Mouse (Mus musculus) myocyte (in vitro differentiated cells): ENCODE measurements around the gene Nectin3. TPM values are rescaled to one million over a fixed set of nuclear protein-coding genes. Genes with fewer than 3 reads are reported as not detected.

Experiments
- H3K27me3 ChIP-seq: one replicate; pipeline ENCODE4 v1.6.1; 2011; ENCODE audit not compliant: control insufficient read depth, insufficient read depth, insufficient read length
- H3K36me3 ChIP-seq: one replicate; pipeline ENCODE4 v1.6.1; 2011; ENCODE audit not compliant: control insufficient read depth, insufficient read depth
- H3K4me2 ChIP-seq: one replicate; pipeline ENCODE4 v1.6.1; 2011; ENCODE audit warnings: low read depth, control low read depth
- H3K4me3 ChIP-seq: one replicate; pipeline ENCODE4 v1.5.1; 2011; ENCODE audit warnings: mild to moderate bottlenecking, control low read depth, moderate library complexity
- H3K79me2 ChIP-seq: one replicate; pipeline ENCODE4 v1.6.1; 2011; ENCODE audit not compliant: control insufficient read depth, insufficient read depth
- H3ac ChIP-seq: one replicate; pipeline ENCODE4 v1.6.1; 2011; ENCODE audit not compliant: control insufficient read depth, insufficient read length
- CEBPB ChIP-seq: IDR thresholded peaks from 2 replicates; pipeline ENCODE4 v1.6.1; 2011; ENCODE audit warnings: mild to moderate bottlenecking, moderate library complexity; ENCODE audit not compliant: poor library complexity, insufficient read depth, severe bottlenecking
- E2F4 ChIP-seq: IDR thresholded peaks from one replicate; pipeline ENCODE4 v1.6.1; 2011; ENCODE audit warnings: mild to moderate bottlenecking, control low read depth, moderate library complexity; ENCODE audit not compliant: insufficient read depth
- MAX ChIP-seq: IDR thresholded peaks from one replicate; pipeline ENCODE4 v1.6.1; 2011; ENCODE audit warnings: low read depth, mild to moderate bottlenecking, control low read depth
- MYOD1 ChIP-seq, 3 experiments: IDR thresholded peaks; one replicate each; pipeline ENCODE4 v1.6.1; 2011; ENCODE audit warnings: control low read depth in 2 of 3, low read depth in 2 of 3, mild to moderate bottlenecking in 2 of 3, moderate library complexity in 1 of 3; ENCODE audit not compliant: insufficient read length in 2 of 3, control insufficient read depth in 1 of 3
- MYOG ChIP-seq, 3 experiments: IDR thresholded peaks; one replicate each; pipeline ENCODE4 v1.6.1; 2011; ENCODE audit warnings: control low read depth in 2 of 3, low read depth in 2 of 3, mild to moderate bottlenecking in 2 of 3; ENCODE audit not compliant: insufficient read length in 2 of 3, control insufficient read depth in 1 of 3, insufficient read depth in 1 of 3
- POLR2A ChIP-seq: IDR thresholded peaks from one replicate; pipeline ENCODE4 v1.6.1; 2011; ENCODE audit warnings: low read depth, mild to moderate bottlenecking, control low read depth, moderate library complexity; ENCODE audit not compliant: insufficient read length
- POLR2AphosphoS2 ChIP-seq: IDR thresholded peaks from one replicate; pipeline ENCODE4 v1.6.1; 2011; ENCODE audit warnings: low read depth, control low read depth; ENCODE audit not compliant: insufficient read length
- REST ChIP-seq: IDR thresholded peaks from one replicate; pipeline ENCODE4 v1.6.1; 2011; ENCODE audit warnings: mild to moderate bottlenecking, control low read depth, moderate library complexity; ENCODE audit not compliant: insufficient read depth, insufficient read length
- SRF ChIP-seq: IDR thresholded peaks from one replicate; pipeline ENCODE4 v1.6.1; 2011; ENCODE audit warnings: low read depth; ENCODE audit not compliant: control insufficient read depth, insufficient read length
- TCF12 ChIP-seq: IDR thresholded peaks from one replicate; pipeline ENCODE4 v1.6.1; 2011; ENCODE audit warnings: mild to moderate bottlenecking, control low read depth; ENCODE audit not compliant: poor library complexity, insufficient read depth, severe bottlenecking
- TCF3 ChIP-seq: IDR thresholded peaks from one replicate; pipeline ENCODE4 v1.6.1; 2011; ENCODE audit warnings: low read depth, control low read depth; ENCODE audit not compliant: insufficient read length
- USF1 ChIP-seq: IDR thresholded peaks from one replicate; pipeline ENCODE4 v1.6.1; 2011; ENCODE audit warnings: low read depth, mild to moderate bottlenecking, control low read depth, moderate library complexity
- polyA plus RNA-seq: library from polyadenylated mRNA; unstranded; fragments of >200 nt; fragmentation: generic; extraction: Trizol; gene quantifications from one replicate; pipeline ENCODE4 v1.2.1, GENCODE M21; 2012; ENCODE audit warnings: missing spikeins

Nectin3 gene
- polyA plus RNA-seq, 1 experiment: 8.1 TPM

DNA sequence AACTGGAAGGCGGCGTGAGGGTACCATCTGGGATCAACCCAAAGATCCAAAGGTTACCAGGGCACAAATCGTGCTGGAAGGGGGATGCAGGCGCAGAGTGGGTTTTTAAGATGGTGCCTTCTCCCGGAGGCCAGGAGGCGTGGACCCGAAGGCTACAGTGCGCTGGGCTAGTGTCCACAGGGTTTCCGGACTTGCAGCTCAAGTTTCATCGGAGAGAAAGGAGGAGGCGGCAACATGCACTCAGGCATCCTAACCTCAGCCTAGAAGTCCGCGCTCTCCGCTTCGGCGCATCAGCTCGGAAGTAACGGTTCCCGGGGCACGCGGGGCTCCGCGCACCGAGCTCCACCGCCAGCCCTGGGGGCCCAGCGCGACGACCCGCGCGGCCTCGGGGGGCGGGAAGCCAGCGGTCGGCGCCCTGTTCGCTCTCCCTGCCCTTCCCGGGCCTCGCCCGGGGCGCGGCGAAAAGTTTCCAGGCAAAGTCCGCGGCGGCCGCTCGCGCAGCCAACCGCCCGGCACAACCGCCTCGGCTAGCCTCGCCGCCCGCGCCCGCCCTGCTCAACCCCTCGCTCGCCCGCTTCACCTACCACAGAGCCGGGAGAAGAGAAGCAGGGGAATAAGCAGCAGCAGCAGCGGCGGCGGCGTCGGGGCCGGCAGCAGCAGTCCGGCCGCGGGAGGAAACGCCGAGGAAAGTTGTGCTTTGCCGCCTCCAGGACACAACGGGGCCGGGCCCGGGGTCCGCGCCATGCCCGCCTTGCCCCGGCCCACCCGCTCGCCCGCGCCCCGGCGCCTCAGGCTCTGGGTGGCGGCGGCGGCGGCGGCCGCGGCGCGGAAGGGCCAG lies 2.1 kb downstream of the Nectin3 start:
- peak overlapping the region; percentile 27 for H3ac ChIP-seq
- peak overlapping the region; percentile 65 for H3K4me2 ChIP-seq
- TF ChIP-seq TCF3: no peak
- TF ChIP-seq MYOD1 (IDR thresholded peaks at IDR 0.05; ENCODE audit: control insufficient read depth in 1 of 3, insufficient read length in 2 of 3, low read depth in 2 of 3): no peak
- TF ChIP-seq E2F4: no peak
- TF ChIP-seq REST: no peak
- TF ChIP-seq POLR2AphosphoS2: peak; percentile 46
- TF ChIP-seq MYOG (IDR thresholded peaks at IDR 0.05; ENCODE audit: control insufficient read depth in 1 of 3, insufficient read depth in 1 of 3, insufficient read length in 2 of 3, low read depth in 2 of 3): no peak
- no peak for TF ChIP-seq TCF12
- TF ChIP-seq MAX: no peak
- no peak for TF ChIP-seq SRF
- no peak for TF ChIP-seq CEBPB
- peak; percentile 30 for TF ChIP-seq POLR2A
- H3K4me3 ChIP-seq: peak overlapping the region; percentile 43
- H3K27me3 ChIP-seq: no peaks in the 10 kb centered on the region
- H3K36me3 ChIP-seq: no peaks in the 10 kb centered on the region
- peaks cover 47% of the 10 kb centered on the region for H3K79me2 ChIP-seq

DNA sequence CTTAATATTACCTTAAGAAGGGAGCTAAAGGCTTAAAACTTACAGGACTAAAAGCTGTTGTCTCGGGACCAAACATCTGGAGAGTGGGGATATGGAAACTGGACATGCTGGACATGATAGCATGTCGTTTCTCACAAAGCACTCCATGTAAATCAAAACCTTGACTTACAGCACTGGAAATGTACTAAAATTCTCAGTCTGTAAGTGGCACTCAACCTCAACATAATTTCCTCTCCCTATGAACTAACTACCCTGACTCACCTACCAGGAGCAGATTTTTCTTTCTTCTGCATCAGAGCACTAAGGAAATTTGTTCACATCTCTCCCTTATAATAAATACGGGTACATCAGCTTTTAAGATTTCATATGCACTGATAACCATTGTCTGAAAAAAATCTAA lies 3.1 kb downstream of the Nectin3 start:
- TF ChIP-seq MYOG (IDR thresholded peaks at IDR 0.05; ENCODE audit: control insufficient read depth in 1 of 3, insufficient read depth in 1 of 3, insufficient read length in 2 of 3, low read depth in 2 of 3): no peak
- TF ChIP-seq SRF: no peak
- TF ChIP-seq REST: no peak
- no peak for TF ChIP-seq MYOD1 (IDR thresholded peaks at IDR 0.05; ENCODE audit: control insufficient read depth in 1 of 3, insufficient read length in 2 of 3, low read depth in 2 of 3)
- TF ChIP-seq TCF3: no peak
- TF ChIP-seq USF1: no peak
- no peak for TF ChIP-seq POLR2A
- no peak for TF ChIP-seq CEBPB
- no peak for TF ChIP-seq TCF12
- TF ChIP-seq MAX: no peak
- TF ChIP-seq POLR2AphosphoS2: no peak
- TF ChIP-seq E2F4: no peak
- Histone ChIP-seq H3K27me3 (no peaks in the 10 kb centered on the region), H3K4me3 (peak overlapping the region; percentile 43), H3K4me2 (peak overlapping the region; percentile 65), H3K36me3 (no peaks in the 10 kb centered on the region), H3K79me2 (peaks cover 57% of the 10 kb centered on the region), H3ac (no peak overlapping the region)

DNA sequence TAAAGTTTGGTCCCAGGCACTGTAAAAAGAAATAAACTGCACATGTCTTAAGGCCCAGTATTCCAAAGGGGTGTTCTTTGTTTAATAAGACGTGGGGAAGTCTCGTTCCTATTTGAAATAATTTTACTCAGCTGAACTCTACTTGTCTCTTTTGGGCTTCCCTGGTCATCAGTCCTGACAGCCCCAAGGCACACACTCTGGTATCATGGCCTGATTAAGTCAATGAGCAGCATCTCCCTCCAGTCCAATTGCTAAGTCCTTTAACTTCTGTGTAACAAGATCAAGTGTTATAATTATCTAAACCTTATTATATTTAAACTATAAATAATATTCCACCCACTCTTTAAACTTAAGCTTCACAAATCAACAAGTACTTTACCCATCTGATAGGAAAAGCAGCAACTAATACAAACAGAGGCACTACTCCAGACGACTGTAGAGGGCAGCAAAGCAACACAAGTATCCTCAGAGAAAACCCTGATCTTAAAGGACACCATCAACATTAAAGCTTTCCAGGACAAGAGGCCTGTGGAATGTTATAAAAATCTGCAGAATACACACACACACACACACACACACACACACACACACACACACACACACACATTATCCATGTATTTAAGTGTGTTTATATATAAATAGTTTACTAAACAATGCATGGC lies 10.8 kb downstream of the Nectin3 start:
- no peak for TF ChIP-seq USF1
- TF ChIP-seq MYOD1 (IDR thresholded peaks at IDR 0.05; ENCODE audit: control insufficient read depth in 1 of 3, insufficient read length in 2 of 3, low read depth in 2 of 3): no peak
- TF ChIP-seq TCF3: no peak
- no peak for TF ChIP-seq CEBPB
- TF ChIP-seq MAX: no peak
- no peak for TF ChIP-seq TCF12
- no peak for TF ChIP-seq REST
- TF ChIP-seq E2F4: no peak
- TF ChIP-seq MYOG (IDR thresholded peaks at IDR 0.05; ENCODE audit: control insufficient read depth in 1 of 3, insufficient read depth in 1 of 3, insufficient read length in 2 of 3, low read depth in 2 of 3): no peak
- TF ChIP-seq POLR2AphosphoS2: no peak
- no peak for TF ChIP-seq POLR2A
- no peak for TF ChIP-seq SRF
- H3K27me3 ChIP-seq: no peaks in the 10 kb centered on the region
- H3K4me2 ChIP-seq: no peak overlapping the region
- H3ac ChIP-seq: no peak overlapping the region
- H3K79me2 ChIP-seq: peaks cover 89% of the 10 kb centered on the region
- no peaks in the 10 kb centered on the region for H3K36me3 ChIP-seq
- H3K4me3 ChIP-seq: no peak overlapping the region

DNA sequence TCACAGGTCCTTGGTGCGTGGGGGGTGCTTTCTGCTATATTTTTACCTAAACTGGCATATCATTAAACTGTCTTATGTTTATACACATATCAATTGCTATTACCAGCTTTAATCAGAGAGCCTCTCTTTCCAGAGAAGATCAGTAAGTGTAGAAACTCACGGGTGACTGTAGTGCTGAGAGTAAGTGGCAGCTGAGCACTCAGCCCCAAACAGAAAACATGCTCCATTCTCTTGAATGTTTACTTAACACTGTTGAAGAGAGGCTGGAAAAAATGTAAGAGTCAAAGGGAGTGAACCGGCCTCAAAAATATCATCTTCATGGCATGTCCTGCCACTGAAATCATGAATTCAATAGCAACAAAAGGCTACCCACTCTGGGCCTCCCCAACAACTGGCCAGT lies 21.0 kb downstream of the Nectin3 start:
- Histone ChIP-seq H3K79me2 (peaks cover 31% of the 10 kb centered on the region), H3ac (no peak overlapping the region), H3K4me3 (no peak overlapping the region), H3K27me3 (no peaks in the 10 kb centered on the region), H3K36me3 (no peaks in the 10 kb centered on the region), H3K4me2 (no peak overlapping the region)
- no peak for TF ChIP-seq TCF12
- no peak for TF ChIP-seq CEBPB
- TF ChIP-seq POLR2A: no peak
- no peak for TF ChIP-seq MAX
- TF ChIP-seq USF1: no peak
- TF ChIP-seq E2F4: no peak
- TF ChIP-seq MYOD1 (IDR thresholded peaks at IDR 0.05; ENCODE audit: control insufficient read depth in 1 of 3, insufficient read length in 2 of 3, low read depth in 2 of 3): no peak
- TF ChIP-seq TCF3: no peak
- no peak for TF ChIP-seq POLR2AphosphoS2
- TF ChIP-seq SRF: no peak
- no peak for TF ChIP-seq REST
- TF ChIP-seq MYOG (IDR thresholded peaks at IDR 0.05; ENCODE audit: control insufficient read depth in 1 of 3, insufficient read depth in 1 of 3, insufficient read length in 2 of 3, low read depth in 2 of 3): no peak
